Mouse (Mus musculus) limb, embryonic 10.5 days (tissue): Measurements from ENCODE around the gene Mvb12b. TPM values are rescaled to one million over a fixed set of nuclear protein-coding genes. Genes with fewer than 3 reads are reported as not detected.

ENCODE experiments used
- DNase-seq: peaks from one replicate; pipeline ENCODE4 v3.0.0-alpha.2; 2017; ENCODE audit warnings: low spot score
- H3K27ac ChIP-seq: fragments of 300-500 bp; sonication (generic); 2 replicates; pipeline ENCODE4 v1.5.1; 2016; ENCODE audit warnings: mild to moderate bottlenecking
- H3K27me3 ChIP-seq: fragments of 300-500 bp; sonication (generic); 2 replicates; pipeline ENCODE4 v1.6.1; 2016; ENCODE audit warnings: low read depth, mild to moderate bottlenecking; ENCODE audit not compliant: poor library complexity, severe bottlenecking
- H3K36me3 ChIP-seq: fragments of 300-500 bp; sonication (generic); 2 replicates; pipeline ENCODE4 v1.6.1; 2016; ENCODE audit warnings: mild to moderate bottlenecking, moderate library complexity
- H3K4me1 ChIP-seq: fragments of 300-500 bp; sonication (generic); 2 replicates; pipeline ENCODE4 v1.6.1; 2016
- H3K4me3 ChIP-seq: fragments of 300-500 bp; sonication (generic); 2 replicates; pipeline ENCODE4 v1.5.1; 2016; ENCODE audit warnings: mild to moderate bottlenecking, moderate library complexity
- H3K9me3 ChIP-seq: fragments of 300-500 bp; sonication (generic); replicated peaks from 2 replicates; pipeline ENCODE4 v1.6.1; 2016; ENCODE audit warnings: mild to moderate bottlenecking
- WGBS: fragments of 180-500 bp; shearing (Covaris S2); methylation state at CpG from one replicate; pipeline ENCODE4 v1.1.7; 2016; 5-methylcytosine and 5-hydroxymethylcytosine counted together
- polyA plus RNA-seq: library from polyadenylated mRNA; unstranded; fragments of >200 nt; fragmentation: Nextera tagmentation; extraction: Ambion mirVana; gene quantifications from 2 replicates; pipeline ENCODE4 v1.2.1, GENCODE M21; 2016

Gene Mvb12b
- polyA plus RNA-seq, 1 experiment from 2014 or later: 17.5 TPM

DNA sequence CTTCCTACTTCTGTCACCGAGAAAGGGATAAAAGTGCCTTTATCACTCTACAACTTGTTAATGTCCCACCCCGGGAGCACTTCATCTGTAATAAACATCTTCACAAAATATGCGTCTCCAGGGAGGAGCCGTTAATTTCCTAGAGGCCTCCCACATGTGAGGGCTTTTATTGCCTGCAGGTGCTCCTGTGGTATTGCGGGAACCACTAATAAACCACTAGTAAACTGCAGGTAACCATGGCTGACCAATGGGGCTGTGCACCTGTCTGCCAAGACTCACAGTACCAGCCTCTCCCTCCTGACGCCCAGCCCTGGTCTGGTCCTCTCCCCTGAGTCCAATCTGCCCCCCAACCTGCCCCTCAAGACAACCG, 186.3 kb downstream of the Mvb12b start:
- Histone ChIP-seq H3K9me3 (no peaks in the 10 kb centered on the region; the same call in 1 of the 2 replicates), H3K4me1 (peaks cover 67% of the 10 kb centered on the region), H3K27me3 (peaks cover 49% of the 10 kb centered on the region), H3K4me3 (peak overlapping the region; percentile 46), H3K36me3 (no peaks in the 10 kb centered on the region), H3K27ac (peak overlapping the region; percentile 89)
- 16% methylated on average over 7 of the region's 7 CpGs for WGBS
- DNase-seq: peak; percentile 72

- H3K27me3 ChIP-seq: peaks cover 43% of the 10 kb centered on the region
- peak overlapping the region; percentile 46 for H3K4me3 ChIP-seq
- H3K4me1 ChIP-seq: peaks cover 61% of the 10 kb centered on the region
- no peaks in the 10 kb centered on the region; the same call in 1 of the 2 replicates for H3K9me3 ChIP-seq
- no peaks in the 10 kb centered on the region for H3K36me3 ChIP-seq
- 9% methylated on average over 15 of the region's 15 CpGs for WGBS
- peak overlapping the region; percentile 89 for H3K27ac ChIP-seq
- DNase-seq: peak; percentile 92
These were observed 186.9 kb downstream of the Mvb12b start for GRCm38 (mm10) chr2:33700581-33701445.

DNA sequence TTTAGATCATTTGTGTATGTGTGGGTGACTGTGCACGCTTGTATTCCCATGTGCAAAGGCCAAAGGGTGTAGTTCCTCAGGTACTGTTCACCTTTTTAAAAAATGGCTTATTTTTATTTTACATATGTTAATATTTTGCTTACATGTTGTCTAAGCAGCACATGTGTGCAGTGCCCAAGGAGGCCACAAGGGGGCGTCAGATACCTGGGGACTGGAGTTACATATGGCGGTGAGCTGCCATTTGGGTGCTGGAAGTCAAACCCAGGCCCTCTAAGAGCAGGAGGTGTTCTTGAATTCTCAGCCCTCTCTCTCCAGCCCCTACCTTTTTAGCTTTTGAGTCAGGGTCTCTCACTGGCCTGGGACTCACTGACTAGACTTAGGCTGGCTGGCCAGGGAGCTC, 188.8 kb downstream of the Mvb12b start:
- 66% methylated on average over 3 of the region's 3 CpGs for whole genome bisulfite sequencing
- H3K4me1 ChIP-seq: peaks cover 42% of the 10 kb centered on the region
- H3K4me3 ChIP-seq: no peak overlapping the region
- H3K27ac ChIP-seq: 0 out of 2 replicates have a peak overlapping the region, but pooled peaks have one; percentile 3
- peaks cover 26% of the 10 kb centered on the region for H3K27me3 ChIP-seq
- no peaks in the 10 kb centered on the region; the same call in 1 of the 2 replicates for H3K9me3 ChIP-seq
- no peaks in the 10 kb centered on the region for H3K36me3 ChIP-seq
- no peak for DNase-seq

GRCm38 (mm10) chr2:33696428-33696827, 191.3 kb downstream of the Mvb12b start:
- H3K4me3 ChIP-seq: no peak overlapping the region
- H3K27ac ChIP-seq: no peak overlapping the region
- no peak for DNase-seq
- peaks cover 17% of the 10 kb centered on the region for H3K4me1 ChIP-seq
- 70% methylated on average over 3 of the region's 3 CpGs for WGBS
- no peaks in the 10 kb centered on the region for H3K36me3 ChIP-seq
- no peaks in the 10 kb centered on the region; the same call in 1 of the 2 replicates for H3K9me3 ChIP-seq
- H3K27me3 ChIP-seq: peaks cover 14% of the 10 kb centered on the region

DNA sequence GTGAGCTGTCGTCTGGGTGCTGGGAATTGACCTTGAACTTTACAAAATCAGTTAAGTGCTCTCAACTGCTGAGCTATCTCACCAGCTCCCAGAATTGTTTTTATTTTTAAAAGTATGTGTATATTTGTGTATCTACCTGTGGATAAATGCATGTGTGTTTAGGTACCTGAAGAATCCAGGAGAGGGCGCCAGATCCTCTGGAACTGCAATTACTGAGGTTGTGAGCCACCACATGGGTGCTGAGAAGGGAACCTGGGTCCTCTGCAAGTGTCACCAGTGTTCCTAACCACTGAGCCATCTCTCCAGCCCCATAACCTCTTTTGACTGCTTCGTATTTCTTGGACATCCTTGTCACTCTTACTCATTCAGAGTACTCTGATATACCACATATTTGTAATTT, 193.8 kb downstream of the Mvb12b start:
- H3K27me3 ChIP-seq: peaks cover 36% of the 10 kb centered on the region
- peaks cover 16% of the 10 kb centered on the region for H3K4me1 ChIP-seq
- DNase-seq: no peak
- no peak overlapping the region for H3K27ac ChIP-seq
- no peaks in the 10 kb centered on the region for H3K36me3 ChIP-seq
- no peaks in the 10 kb centered on the region; the same call in 1 of the 2 replicates for H3K9me3 ChIP-seq
- H3K4me3 ChIP-seq: no peak overlapping the region
- WGBS: 68% methylated on average over 3 of the region's 3 CpGs

DNA sequence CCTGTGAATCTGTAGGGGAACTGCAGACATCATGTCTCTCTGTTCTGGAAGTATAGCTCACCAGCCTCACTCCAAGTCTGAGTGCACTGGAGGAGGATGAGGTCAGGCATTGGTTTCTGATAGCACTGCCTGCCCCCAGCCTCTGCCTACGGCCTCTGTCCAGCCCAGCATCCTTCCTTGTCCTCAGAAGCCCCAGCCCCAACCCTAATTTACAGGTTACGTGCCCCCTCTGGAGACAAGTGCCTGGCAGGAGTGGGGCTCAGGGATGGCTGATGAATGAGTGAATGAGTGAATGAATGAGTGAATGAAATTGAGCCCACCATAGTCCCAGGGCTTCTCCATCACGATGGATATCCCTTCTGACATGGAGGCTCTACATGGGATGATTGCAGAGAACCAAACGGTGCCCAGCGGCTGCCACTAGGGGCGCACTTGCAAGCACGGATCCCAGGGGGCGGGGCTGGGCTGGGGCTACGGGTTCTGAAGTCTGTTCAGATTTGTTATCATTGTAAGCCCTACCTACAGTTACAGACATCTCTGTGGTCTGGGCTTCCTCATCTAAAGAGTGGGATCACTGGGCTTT, 197.8 kb downstream of the Mvb12b start:
- DNase-seq: peak; percentile 85
- Histone ChIP-seq H3K27ac (peak overlapping the region; percentile 37; the same call in 1 of the 2 replicates), H3K27me3 (peaks cover 44% of the 10 kb centered on the region), H3K4me3 (no peak overlapping the region), H3K9me3 (no peaks in the 10 kb centered on the region), H3K4me1 (peaks cover 24% of the 10 kb centered on the region), H3K36me3 (no peaks in the 10 kb centered on the region)
- WGBS: 29% methylated on average over 9 of the region's 9 CpGs

- peaks cover 44% of the 10 kb centered on the region for H3K27me3 ChIP-seq
- no peaks in the 10 kb centered on the region for H3K9me3 ChIP-seq
- peak overlapping the region; percentile 37; the same call in 1 of the 2 replicates for H3K27ac ChIP-seq
- peaks cover 27% of the 10 kb centered on the region for H3K4me1 ChIP-seq
- no peak for DNase-seq
- 52% methylated on average over 23 of the region's 23 CpGs for WGBS
- H3K4me3 ChIP-seq: no peak overlapping the region
- H3K36me3 ChIP-seq: no peaks in the 10 kb centered on the region
These were observed 198.4 kb downstream of the Mvb12b start for GRCm38 (mm10) chr2:33689155-33689879.

- WGBS: 60% methylated on average over 4 of the region's 4 CpGs
- 0 out of 2 replicates have a peak overlapping the region, but pooled peaks have one; percentile 7 for H3K4me3 ChIP-seq
- no peaks in the 10 kb centered on the region for H3K36me3 ChIP-seq
- H3K9me3 ChIP-seq: no peaks in the 10 kb centered on the region
- peak overlapping the region; percentile 80 for H3K27ac ChIP-seq
- DNase-seq: no peak
- H3K4me1 ChIP-seq: peaks cover 36% of the 10 kb centered on the region
- peaks cover 5% of the 10 kb centered on the region for H3K27me3 ChIP-seq
These were observed 204.2 kb downstream of the Mvb12b start for GRCm38 (mm10) chr2:33683594-33683993.

DNA sequence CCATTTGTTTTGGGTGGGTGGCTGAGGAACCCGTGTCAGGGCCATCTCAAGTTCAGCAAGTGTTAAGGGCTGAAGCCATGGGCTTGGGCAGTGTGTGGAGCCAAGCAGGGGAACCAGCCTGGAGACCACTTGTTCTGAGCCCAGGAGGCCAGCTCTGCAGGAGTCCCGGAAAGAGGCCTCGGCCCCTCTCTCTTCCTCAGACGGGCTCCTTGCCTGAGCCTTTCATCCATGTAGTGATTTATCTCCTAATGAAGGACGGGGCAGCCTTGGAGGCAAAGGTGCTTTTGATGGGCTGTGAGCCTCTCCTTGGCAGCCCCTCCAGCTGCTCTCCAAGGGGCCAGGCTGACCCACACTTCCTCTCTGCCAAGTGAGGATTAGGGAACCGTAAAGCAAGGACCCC, 204.7 kb downstream of the Mvb12b start:
- H3K4me1 ChIP-seq: peaks cover 32% of the 10 kb centered on the region
- WGBS: 5% methylated on average over 6 of the region's 6 CpGs
- 0 out of 2 replicates have a peak overlapping the region, but pooled peaks have one; percentile 7 for H3K4me3 ChIP-seq
- H3K27ac ChIP-seq: peak overlapping the region; percentile 80
- H3K27me3 ChIP-seq: no peaks in the 10 kb centered on the region; the same call in 1 of the 2 replicates
- DNase-seq: peak; percentile 53
- H3K36me3 ChIP-seq: no peaks in the 10 kb centered on the region
- H3K9me3 ChIP-seq: no peaks in the 10 kb centered on the region

- peaks cover 39% of the 10 kb centered on the region for H3K4me1 ChIP-seq
- no peak overlapping the region for H3K4me3 ChIP-seq
- H3K27ac ChIP-seq: no peak overlapping the region
- no peaks in the 10 kb centered on the region for H3K36me3 ChIP-seq
- DNase-seq: peak; percentile 86
- WGBS: 7% methylated on average over 4 of the region's 4 CpGs
- no peaks in the 10 kb centered on the region for H3K9me3 ChIP-seq
- H3K27me3 ChIP-seq: peaks cover 4% of the 10 kb centered on the region; the same call in 1 of the 2 replicates
These were observed 205.5 kb downstream of the Mvb12b start for GRCm38 (mm10) chr2:33682219-33682618.
